Mouse (Mus musculus) frontal cortex, postnatal 36 days (tissue): ENCODE results near the gene Them7.

Experiments used
- DNase-seq, 2 experiments: peaks; one replicate each; pipeline ENCODE4 v3.0.0; 2022; ENCODE audit warnings: low spot score in 2 of 2

Them7 gene

DNA sequence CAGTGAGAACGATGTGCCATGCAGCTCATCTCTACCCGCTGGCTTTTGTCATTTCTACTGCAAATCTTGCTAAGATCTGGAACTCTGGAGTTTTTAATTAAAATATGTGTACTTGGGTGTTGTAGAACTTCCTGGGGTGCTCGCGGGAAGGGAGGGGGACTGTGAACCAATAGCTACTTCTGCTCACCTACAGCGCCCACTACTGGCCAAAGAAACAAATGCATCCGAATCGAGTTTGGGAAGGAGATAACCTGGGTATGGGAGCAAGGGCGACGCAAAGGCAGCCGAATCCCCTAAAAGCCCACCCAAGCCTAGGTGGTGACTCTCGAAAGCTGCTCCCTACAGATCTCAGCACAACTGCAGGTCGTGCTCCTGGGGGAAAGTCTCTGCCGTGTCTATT is 87.3 kb downstream of the Them7 start:
- no peak for DNase-seq

DNA sequence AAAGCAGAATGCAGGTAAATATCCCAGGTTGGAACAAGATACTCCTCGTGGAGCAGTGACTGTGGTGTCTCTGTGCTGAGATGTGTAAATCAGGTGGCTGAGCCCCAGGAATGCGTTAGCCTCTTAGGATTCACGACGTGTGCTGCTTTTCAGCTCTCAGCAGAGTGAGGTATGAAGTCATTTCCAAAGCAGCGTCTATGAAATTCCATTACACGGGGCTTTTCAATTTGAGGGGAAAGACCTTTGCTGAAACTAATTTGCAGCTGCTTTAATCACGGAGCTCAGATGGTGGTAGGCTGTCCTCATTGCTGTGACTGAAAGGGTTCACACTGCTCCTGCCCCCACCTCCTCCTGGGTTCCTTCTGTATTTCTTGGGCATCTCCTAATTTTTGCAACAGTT is 87.9 kb downstream of the Them7 start:
- no peak for DNase-seq

DNA sequence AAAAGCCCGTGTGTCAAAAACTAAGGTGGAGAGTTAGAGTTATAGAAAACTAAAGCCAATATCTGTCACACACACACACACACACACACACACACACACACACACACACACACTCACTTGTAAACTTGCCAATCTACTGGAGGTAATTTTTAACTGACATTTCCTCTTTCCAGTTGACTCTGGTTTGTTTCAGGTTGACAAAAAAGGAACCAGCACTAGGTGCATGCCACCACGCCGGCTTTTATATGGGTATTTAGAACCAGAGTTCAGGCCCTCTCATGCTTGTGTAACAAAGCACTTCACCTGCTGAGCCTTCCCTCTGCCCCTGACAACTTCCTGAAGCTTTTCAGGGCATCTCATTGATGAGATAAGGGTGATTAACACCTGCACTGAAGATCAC is 89.0 kb downstream of the Them7 start:
- no peak for DNase-seq

DNA sequence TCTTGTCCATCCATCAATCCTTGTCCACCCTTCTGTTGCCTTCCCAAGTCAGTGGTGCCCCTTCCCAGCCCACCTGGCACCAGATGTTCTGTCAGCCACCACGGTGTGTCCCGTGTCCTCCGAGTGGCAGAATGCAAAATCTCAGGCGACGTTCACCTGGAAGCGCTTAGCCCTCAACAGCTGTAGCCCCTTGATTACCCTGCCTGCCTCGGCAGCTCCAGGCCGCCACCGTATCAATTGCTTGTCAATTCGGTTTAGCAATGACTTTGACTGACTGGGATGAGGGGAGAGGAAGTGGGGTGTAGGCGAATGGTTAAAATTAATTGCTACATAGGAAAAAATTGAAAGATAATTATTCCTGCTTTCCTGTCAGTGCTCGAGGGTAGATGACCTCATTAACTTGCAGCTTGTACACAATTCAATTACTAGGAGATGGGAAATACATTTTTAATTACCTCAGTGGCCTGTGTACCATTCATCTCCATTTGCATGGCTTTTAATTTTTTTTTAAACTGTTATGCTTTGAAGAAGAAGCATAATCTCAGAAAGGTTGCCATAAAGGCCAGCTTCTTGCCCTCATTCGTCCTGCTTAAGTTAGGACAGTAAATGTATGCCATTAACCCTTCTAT is 93.5 kb downstream of the Them7 start:
- no peak for DNase-seq

DNA sequence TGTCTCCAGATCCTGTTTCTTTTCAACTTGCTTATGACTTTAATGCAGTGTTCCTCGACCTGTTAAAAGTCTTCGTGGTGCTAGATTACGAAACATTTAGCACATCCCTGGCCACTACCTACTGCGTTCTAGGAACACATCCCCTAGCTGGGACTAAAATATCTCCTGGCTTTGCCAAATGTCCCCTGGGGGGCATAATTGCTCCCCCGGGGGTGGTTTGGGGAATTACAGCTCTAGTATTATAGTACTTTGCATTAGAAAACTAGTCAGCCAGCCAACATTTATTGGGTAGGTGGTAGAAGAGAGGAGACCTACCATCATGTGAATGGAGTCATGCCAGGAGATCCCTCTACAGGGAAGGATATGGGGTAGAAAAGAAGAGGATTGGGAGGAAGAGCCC is 101.9 kb downstream of the Them7 start:
- DNase-seq, result no peak

DNA sequence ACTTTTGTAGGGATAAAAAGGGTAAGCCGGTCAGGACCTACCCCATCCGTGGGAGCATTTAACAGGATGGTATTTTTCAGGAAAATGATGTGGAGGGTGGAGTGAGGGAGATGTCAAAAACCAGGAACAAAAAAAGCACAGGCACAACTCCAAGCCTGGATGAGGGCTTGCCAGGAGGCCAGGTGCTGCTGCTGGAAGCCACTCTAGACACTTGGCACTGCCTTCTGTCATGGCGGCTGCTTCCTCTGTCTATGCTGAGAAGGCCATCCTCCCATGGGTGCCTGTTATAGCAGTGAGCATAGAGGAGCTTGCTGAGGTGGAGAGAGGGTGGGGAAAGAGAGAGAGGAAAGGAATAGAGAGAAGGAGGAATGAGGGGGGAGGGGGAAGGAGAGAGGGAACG is 105.9 kb downstream of the Them7 start:
- DNase-seq, result peak in 1 of 2 experiments; percentile 17

DNA sequence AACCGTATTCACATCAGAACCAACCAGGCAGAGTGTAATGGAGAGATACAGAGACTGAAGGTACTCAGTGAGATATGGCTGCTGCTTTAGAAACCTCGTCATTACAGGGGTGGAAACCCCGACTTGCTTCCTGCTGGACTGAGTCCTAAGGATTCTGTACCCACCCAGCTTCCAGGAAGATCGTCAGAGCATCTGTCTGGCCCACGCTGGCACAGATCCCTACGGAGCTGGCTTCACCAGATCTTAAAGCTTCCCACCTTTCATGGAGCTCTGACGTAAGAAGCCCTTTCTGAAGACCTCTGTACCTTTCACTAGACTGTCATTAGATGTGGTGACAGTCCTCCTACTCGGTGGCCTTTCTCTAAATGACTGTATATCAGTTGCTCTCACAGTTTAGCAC is 109.0 kb downstream of the Them7 start:
- no peak for DNase-seq

DNA sequence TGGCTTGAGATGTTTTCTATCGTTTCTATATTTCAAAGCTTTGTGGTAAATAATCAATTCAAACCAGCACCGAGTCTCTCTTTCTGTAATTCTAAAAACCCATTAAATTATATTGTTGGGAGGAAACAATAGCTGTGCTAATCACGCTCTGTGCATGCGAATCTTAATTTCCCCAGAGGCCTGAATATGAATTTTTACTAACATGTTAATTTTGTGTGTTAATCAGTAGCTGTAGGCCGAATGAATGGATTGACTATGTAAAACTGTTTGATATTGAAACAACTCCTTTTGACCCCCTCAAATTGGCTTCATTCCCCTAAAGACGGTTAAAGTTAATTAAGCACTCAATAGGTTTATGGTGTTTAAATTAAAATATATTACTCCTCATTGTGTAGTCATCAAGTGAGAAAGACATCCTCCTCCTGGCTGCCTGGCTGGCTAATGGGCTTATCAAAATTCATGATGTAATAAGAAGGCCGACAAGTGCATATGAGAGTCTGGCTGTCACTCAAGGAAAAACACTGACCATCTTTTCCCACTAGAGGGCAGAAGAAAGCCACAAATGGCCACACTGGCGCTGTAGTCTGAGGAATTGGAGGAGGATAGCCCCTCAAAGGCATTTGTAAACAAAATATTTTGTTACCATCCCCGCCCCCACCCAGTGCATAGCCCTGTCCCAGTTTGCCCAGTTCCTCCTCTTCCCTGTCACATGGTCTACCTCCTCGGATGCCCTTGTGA is 110.0 kb downstream of the Them7 start:
- peak; percentile 46 to 70 for DNase-seq

DNA sequence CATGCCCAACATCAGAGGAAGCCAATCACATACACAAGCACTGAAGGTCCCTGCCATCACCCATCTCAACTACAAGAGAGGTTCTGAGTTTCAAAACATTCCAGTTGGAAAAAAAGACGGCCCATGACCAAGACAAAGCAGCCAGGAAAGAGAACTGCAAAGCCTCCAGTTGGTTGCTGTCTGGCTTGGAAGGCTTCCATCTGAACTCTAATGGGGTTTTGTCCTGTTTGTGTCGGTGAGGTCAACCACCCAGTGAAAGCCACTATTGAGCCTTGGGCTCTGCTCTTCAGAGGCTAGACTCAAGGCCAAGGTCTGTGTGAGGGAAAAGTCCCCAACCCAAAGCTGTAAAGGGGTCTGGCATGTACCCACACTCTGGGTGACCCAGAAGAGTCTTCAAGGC is 111.5 kb downstream of the Them7 start:
- DNase-seq, result no peak

DNA sequence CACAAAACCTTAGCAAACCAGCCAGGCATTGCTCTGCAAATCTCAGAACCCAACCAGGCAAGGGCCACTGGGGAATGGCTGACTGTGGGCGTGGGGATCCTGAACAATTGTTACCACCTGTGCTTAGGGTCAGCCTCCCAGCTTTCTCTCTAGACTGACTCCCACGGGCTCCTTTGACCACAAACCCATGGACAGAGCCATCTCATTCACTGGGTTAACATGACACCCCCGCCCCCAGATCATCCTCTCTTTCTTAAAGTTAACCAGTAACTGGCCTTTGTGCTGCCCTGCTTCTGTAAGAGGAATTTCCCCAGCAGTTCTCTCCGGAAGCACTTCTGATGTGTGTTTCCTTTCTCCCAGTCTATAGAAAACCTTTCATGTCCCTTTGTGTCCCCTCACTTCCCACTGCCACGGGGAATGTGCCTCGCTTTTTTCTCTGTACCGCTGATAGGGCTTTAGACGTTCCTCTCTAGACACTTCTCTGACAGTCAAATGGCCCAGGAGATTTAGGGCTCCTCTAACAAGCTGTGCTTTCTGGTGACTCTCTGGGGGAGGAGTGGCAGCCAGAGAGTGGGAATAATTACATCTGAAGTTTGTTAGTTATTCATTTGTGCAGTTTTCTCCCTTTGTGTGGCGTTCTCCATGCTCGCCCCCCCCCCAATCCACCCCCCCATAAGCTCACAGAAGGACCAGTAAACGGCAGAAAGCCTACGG is 112.4 kb downstream of the Them7 start:
- no peak for DNase-seq

DNA sequence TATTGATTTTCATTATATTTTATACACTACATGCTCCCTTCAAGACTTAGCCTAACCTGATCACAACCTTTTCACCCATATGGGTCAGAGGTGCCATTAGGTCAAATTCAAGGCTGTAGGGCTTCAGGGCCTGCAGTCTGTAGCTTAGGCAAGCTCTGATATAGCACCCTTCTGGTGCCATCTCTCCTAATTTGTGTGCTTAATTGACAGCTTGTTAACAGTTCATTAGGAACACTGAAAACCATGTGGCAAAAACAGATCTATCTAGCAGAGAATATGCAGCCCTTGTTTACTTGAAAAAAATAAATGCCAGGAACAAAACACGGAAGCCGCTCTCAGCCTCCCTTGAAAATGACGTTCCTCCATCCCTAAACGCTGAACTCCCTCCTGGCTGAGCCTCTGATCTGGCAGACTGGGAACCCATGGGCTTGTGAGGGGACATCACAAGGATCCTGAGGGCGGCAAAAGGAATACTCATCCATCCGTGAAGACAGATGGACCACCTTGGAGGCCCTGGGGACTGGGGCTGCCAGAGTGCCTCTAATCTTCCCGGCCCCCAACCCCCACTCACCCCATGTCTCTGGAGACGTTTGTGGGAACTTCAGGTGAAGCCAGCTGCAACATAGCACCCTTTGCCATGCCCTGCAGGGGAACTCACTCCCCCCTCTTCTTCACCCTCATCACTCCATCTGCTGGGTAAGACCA is 113.2 kb downstream of the Them7 start:
- no peak for DNase-seq

DNA sequence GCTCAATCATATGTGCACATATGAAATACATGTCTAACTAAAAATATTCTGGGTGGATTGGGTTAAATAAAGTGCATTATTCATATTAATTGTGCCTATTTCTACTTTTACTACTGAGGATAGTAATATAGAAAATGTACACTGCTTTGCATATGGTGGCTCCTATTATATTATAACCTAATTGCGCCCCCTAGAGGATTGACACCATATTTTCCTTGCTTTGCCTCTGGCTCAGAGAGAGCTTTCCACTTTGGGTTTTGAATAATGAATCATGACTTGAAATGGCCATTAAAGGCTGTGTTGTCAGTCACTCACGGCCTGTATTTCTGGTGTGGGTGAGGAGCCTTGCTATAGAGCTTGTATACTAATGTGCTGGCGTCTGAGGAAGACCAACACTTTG is 115.9 kb downstream of the Them7 start:
- no peak for DNase-seq

DNA sequence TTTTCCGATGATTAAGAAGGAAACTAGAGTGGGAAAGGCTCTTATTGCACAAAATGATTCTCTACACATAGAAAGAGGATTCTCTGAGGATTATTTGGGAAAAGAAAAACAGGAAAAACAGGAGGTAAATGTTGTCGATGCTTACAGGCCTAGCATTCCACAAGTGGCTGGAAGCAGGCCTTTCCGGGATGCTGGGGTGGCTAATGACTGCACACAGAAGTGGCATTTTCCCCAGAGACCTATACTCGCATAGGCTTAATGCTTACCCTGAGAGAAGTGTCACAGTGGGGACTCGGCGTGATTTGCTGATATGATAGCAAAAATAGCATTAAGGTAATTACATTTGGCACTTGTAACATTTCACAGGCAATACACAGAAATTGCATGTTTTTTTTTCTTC is 124.8 kb downstream of the Them7 start:
- DNase-seq, result no peak

DNA sequence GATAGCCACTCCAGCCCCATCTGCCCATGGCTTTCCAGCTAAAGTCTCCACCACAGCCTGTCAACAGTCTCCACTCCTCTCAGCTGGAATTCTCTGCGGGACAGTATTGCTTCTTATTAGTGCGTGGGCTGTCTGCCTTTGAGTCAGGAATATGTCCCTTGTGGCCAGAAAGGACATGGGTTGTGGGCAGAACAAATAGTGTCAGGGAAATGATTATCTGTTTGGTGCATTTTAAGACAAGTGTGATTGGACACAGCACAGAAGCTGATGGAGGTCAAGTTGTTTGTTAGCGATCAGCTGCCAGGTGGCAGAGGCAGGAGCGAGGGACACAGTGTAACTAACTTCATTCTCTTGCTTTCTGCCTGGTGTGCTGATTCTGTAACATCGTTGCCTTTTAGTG is 132.7 kb downstream of the Them7 start:
- no peak for DNase-seq

DNA sequence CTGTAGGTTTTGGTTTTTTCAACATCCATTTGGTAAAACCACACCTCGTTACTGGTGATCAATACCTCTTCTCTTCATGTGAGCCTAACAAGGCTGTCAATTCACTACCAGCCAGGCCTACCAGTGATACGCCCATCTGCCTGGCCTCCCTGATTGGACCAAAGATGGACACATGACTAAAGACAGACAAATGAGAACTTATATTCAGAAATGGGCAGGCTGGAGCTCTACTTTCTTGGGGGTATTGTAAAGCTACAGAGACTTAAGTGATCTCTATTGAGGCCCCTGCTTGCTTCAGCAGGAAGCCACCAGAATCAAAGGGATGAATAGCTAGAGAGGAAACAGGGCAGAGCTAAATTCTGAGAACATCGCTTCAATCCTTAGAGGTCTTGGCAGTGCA is 133.9 kb downstream of the Them7 start:
- no peak for DNase-seq

DNA sequence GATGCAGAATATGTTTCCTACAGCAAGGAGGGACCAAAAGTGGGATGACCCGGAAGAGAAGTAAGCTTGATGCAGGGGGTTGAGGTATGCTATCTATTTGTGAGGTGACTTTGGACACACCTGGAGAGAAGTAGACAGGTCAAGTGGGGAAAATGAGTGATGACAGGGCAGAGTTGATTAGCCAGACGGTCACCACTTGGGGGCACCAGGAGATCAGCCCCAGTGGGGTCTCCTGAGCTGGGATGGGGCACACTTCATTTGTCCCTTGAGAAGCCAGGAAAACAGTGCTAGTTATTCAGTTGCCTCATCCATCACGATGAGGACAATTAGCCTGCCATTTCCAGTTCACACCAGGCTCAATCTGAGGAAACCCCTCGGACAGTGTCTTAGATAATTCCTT is 143.5 kb downstream of the Them7 start:
- DNase-seq, result no peak

DNA sequence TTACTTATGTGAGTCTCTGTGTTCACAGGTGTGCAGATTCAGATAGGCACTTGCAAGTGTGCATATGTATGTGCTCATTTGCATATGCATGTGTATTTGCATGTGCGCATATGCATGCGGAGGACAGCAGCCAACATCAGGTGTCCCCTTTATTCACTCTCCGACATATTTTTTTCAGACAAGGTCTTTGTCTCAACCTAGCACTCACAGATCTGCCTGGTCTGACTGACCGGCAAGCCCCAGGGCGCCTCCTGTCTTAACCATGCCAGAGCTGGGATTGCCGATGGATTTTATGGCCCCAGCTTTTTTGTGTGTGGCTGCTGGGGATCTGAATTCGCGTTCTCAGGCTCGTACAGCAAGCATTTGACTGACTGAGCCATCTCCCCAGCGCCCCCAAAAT is 146.1 kb downstream of the Them7 start:
- DNase-seq, result no peak

DNA sequence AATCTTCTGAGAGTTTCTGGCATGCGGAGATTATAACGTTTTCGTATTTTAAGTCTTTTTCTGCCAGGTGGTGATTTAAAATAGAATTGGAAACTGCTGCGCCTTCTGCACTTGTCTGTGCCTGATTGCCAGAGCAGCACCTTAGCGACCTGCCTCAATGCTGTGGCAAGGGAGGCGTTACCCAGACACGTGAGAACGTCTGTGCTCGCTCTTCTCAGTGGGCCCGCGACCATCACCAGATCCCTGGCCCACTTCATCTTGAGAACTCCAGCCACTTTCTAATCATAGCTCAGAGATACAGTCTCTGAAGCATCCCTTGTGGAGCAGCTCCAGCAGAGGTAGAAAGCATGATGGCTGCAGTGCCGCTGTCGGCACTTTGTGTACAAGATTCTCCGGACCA is 146.6 kb downstream of the Them7 start:
- DNase-seq, result peak; percentile 17 to 24

DNA sequence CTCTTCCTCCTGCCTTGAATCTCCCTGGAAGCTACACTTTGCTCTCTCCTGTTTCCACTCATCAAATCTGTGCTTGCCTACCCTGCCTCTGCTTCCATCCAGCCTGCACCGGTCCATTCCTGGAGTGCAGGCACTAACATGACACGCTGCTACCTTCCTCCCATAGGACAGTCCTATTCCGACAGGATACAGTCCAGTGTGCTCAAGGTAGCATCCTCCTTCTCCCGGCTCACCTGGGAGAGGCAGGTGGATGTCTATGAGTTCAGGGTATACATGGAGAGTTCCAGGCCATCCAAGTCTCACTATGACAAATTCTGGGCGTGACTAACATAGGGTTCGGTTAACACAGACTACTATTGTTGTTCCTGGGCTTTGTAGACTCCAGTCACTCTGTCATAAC is 148.0 kb downstream of the Them7 start:
- no peak for DNase-seq

DNA sequence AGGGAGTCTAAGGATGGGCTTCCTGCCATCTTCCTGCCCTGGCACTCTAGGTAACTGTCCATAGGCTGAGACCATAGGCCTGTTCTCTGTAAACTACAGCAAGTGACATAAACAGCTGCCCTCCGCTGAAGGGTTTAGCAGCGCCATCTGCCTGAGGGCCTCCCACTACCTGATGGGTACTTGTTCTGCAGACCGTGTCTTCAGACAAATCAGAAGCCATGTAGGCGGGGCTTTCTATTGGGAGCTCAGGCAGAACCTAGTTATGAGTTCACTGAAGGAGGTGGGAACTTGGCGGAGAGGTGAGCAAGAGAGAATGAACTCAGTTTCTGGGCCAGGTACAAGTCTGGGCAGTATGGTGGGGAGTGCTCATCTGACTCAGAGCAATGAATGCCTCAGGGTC is 148.6 kb downstream of the Them7 start:
- DNase-seq, result no peak

DNA sequence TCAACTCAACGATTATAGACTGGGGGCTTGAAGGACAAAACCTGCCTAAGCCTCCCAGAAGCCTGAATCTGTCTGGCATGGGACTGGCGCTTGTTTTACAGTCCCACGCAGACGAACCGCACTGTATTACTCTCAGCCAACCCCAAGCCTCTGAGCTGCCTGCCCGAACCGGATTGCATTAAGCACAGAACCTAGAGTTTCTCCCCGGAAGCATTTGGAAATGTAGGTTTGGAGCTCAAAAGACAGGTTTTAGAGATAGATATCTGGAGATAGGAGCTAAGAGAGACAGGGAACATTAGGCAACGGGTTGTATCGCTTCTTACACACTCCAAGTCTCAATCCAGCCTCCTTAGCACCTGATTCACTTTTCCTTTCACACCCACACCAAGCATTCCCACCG is 149.5 kb downstream of the Them7 start:
- DNase-seq, result no peak

DNA sequence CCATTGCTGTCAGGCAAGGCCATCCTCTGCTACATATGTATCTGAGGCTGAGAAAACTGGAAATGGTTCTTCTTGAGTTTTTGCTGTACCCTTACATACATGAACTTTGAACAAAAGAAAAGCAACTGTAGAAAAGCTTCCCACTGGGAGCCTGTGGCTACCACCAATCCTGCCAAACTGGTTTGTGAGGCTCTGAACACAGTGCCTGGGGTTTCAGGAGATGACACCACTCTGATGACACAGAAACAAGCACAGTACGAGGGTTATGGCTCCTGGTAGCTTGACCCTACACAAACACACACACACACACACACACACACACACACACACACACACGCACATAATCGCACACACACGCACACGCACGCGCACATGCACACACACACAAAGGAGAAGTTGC is 151.1 kb downstream of the Them7 start:
- no peak for DNase-seq

DNA sequence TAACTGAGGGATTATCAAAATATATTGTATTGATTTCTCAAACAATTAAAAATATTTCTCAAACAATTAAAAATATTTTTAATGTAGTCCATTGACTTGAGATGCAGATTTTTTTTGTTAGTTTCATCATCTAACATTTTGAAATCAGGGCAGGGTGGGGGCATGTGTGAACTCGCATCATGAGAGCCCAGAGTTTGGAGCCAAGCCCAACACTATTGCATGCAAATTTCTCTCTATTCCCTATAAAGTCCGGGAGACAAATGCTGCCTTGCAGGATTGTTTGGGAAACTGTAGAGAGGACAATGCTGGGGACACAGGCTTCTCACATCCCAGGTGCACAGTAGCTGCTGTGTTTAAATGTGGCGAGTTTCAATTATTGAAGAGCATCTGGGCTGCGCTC is 151.6 kb downstream of the Them7 start:
- DNase-seq, result no peak
